Mouse (Mus musculus) G1E-ER4 (cell line): ENCODE results near the gene Wipi1. TPM values are rescaled to one million over a fixed set of nuclear protein-coding genes. Genes with fewer than 3 reads are reported as not detected.

Experiments
- GATA1 ChIP-seq: IDR thresholded peaks from one replicate; pipeline ENCODE4 v1.8.0; 2012; ENCODE audit warnings: low read length, inconsistent platforms
- polyA plus RNA-seq: library from polyadenylated mRNA; stranded (reverse); fragments of >175 nt; gene quantifications from 2 replicates; pipeline ENCODE4 v1.2.3, GENCODE M21; 2012

Wipi1 gene
- polyA plus RNA-seq, 1 experiment = 23.0 TPM

DNA sequence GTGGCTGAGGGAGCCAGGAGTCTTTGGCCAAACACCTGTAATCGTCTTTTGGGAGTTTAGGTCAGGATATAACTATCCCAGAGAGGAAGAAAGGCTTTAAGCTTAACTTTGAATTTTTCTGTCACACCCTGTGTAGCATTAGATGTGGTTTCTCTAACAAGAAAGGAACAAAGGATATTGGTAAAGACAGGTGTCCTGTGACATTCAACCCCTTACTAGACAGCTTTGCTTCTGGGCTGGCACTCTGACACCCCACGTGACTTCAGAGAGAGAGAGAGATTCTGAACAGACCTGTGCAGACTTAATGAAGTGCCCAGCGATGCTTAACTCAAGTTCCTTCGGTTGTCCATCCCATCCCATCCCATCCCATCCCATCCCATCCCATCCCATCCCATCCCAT is 20.3 kb downstream of the Wipi1 start:
- TF ChIP-seq GATA1 = no peak

- no peak for TF ChIP-seq GATA1
Measured at GRCm38 (mm10) chr11:109590012-109590411, 21.8 kb downstream of the Wipi1 start.

DNA sequence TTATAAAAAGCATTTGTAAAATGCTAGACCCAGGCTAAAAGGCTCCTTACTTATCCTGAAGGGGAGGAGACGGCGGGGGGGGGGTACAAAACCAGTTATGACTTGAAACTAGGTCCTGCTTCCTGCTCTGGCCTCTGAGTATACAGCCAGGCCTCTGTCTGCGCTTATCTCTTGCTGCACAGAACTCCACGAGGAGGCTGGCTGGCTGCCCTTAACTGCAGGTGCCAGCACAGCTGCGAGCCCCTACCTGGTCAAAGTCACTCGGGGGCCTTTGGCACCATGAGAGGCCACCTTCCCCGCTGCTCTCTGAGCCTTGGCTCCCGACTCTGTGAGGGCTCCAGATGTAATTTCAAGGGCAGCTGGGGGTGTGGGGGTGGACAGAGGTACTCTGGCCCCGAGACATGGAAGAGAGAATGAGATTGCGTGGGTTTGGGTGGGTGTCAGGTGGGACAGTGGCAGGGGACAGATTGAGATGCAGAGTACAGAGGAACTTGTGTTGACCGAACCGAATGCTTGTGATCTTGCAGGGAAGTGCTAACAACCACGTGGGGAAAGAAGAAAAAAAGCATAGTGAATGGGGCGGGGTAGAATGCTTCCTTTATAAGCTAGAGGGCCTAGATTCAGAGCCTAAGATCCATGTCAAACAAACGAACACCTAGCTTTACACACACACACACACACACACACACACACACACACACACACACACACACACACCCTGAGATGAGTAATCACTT is 24.0 kb downstream of the Wipi1 start:
- TF ChIP-seq GATA1 = no peak

- peak; percentile 69 for TF ChIP-seq GATA1
Measured at GRCm38 (mm10) chr11:109587019-109587418, 24.7 kb downstream of the Wipi1 start.

- no peak for TF ChIP-seq GATA1
Measured at GRCm38 (mm10) chr11:109586424-109586823, 25.3 kb downstream of the Wipi1 start.

GRCm38 (mm10) chr11:109584843-109585713 is 26.7 kb downstream of the Wipi1 start:
- TF ChIP-seq GATA1 = no peak

DNA sequence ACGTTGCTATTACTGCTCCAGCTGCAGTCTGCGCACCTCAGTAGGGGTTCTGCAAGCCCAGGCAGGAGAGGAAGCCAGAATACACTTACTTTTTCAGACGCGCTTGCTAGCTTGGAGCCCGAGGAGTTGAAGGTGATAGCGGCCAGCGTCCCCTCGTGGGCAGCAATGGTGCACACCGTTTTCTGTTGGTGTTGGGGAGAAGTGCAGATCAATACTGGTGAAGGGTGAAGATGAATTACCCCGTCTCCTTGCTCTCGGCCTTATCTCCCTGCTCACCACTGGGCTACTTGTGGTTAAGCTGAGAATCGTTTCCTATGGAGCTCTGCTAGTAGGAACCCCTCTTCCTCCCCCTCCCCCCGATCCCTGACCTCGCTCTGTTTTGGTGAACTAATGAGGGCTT is 27.8 kb downstream of the Wipi1 start:
- peak; percentile 26 for TF ChIP-seq GATA1

DNA sequence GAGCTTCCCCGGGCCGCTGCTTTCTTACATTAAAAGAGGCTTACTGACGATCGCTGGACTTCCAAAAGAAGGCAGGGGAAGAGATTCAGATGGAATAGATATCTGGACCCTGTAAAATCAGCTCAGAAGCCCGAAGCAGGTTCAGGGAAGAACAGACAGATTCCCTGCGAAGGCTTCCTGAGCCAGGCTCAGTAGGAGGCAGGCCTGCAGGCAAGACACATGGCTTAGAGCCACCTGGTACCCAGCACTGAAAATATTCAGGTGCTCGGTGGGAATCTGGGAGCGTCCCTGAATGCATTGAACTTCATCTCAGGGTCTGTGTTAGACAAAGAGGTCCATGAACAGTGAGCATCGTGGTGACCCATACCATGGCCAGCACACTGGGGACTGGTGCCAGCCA is 31.8 kb downstream of the Wipi1 start:
- TF ChIP-seq GATA1 = no peak

GRCm38 (mm10) chr11:109578536-109578935 is 33.2 kb downstream of the Wipi1 start:
- TF ChIP-seq GATA1 = no peak

- no peak for TF ChIP-seq GATA1
Measured at GRCm38 (mm10) chr11:109575832-109576231, 35.9 kb downstream of the Wipi1 start.

DNA sequence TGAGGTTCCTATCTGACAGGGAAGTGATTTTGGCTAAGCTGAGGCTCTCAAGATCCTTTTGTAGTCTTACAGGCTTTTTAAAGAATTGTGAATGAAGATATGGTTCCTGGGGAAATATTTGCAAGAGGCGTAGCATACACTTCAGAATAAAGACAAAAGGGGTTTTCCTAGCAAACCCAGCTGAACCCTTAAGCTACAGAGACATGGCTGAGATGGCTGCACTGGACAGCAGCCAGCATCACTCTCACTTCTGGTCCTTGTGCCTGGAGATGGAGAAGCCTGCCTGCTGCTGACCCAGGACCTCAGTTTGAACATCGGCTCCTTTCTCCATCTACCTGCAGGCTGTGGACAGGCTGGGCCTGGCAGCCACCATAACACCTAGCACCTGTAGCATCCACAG is 37.2 kb downstream of the Wipi1 start:
- no peak for TF ChIP-seq GATA1

GRCm38 (mm10) chr11:109572051-109572450 is 39.7 kb downstream of the Wipi1 start:
- no peak for TF ChIP-seq GATA1

GRCm38 (mm10) chr11:109569809-109570208 is 42.0 kb downstream of the Wipi1 start:
- TF ChIP-seq GATA1 = no peak

GRCm38 (mm10) chr11:109569007-109569618 is 42.7 kb downstream of the Wipi1 start:
- no peak for TF ChIP-seq GATA1

- no peak for TF ChIP-seq GATA1
Measured at GRCm38 (mm10) chr11:109564466-109565214, 47.1 kb downstream of the Wipi1 start.

DNA sequence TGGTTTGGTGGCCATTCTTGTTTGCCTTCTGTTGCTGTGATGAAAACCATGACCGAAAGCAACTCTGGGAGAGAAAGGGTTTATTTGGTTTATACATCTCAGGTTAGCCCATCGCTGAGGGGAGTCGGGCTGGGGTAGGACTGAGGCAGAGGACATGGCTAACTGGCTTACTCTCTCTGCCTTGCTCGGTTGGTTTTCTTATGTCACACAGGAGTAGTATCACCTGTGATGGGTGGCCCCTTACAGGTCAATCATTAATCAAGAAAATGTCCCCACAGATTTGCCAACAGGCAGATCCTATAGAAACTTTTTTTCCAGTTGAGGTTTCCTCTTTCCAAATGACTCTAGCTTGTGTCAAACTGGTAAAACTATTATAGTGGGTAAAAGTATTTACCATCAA is 48.1 kb downstream of the Wipi1 start:
- no peak for TF ChIP-seq GATA1

DNA sequence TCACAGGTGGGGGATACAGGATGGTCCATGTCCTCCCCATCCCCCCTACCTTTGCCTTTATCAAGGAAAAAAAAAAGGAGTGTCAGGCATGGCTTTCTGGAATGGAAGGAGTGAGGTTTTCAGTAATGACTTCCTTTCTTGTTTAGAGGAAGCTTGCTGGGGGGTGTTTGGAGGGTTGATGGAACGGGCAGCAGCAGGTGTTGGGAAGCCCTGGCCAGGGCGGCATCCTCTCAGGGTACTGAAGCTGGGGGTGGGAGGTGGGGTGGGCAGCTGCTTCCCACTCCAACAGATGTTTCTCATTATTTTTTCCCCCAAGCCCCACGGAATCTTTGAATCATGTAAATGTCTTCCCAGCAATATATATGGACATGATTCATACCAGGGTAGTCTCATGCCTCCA is 50.3 kb downstream of the Wipi1 start:
- TF ChIP-seq GATA1 = no peak
